Mouse (Mus musculus): ENCODE data around the gene Lamtor4. TPM values are rescaled to one million over a fixed set of nuclear protein-coding genes. Genes with fewer than 3 reads are reported as not detected.
A peak's percentile ranks its signal among the peaks of the same experiment; 100 is the strongest.

Lamtor4 gene
- polyA plus RNA-seq, 1 experiment: 97.7 TPM

DNA sequence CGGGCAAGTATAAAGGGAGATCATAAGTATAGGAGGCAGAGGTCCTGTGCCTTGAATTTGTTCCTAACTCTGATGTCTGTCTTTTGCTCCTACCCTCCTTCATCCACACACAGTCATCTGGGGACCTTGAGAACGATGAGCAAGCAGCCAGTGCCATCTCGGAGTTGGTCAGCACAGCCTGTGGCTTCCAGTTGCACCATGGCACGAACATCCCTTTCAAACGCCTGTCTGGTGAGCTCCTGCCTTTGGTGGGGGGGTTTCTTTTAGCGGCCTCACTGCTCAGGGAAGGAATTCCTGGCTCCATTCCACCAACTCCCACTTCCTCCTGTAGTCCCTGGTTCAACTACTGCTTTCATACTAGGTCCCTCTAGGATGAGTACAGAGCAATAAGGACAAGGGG, 3.3 kb downstream of the Lamtor4 start:
- Histone ChIP-seq H3K27me3 (ENCODE audit: control insufficient read depth, insufficient read depth, insufficient read length) (no peaks in the 10 kb centered on the region), H3ac (ENCODE audit: control insufficient read depth, insufficient read length) (no peak overlapping the region), H3K36me3 (ENCODE audit: control insufficient read depth, insufficient read depth) (no peaks in the 10 kb centered on the region), H3K4me3 (no peak overlapping the region), H3K79me2 (ENCODE audit: control insufficient read depth, insufficient read depth) (no peaks in the 10 kb centered on the region), H3K4me2 (ENCODE audit: low read depth) (no peak overlapping the region)
- TF ChIP-seq E2F4 (IDR thresholded peaks at IDR 0.05; ENCODE audit: insufficient read depth) (no peak), REST (IDR thresholded peaks at IDR 0.05; ENCODE audit: insufficient read depth, insufficient read length) (no peak), POLR2A (IDR thresholded peaks at IDR 0.05; ENCODE audit: insufficient read length, low read depth) (no peak), MAX (IDR thresholded peaks at IDR 0.05; ENCODE audit: low read depth) (no peak), CEBPB (IDR thresholded peaks at IDR 0.05; ENCODE audit: insufficient read depth, poor library complexity, severe bottlenecking) (no peak), USF1 (IDR thresholded peaks at IDR 0.05; ENCODE audit: low read depth) (no peak), MYOD1 (IDR thresholded peaks at IDR 0.05; ENCODE audit: control insufficient read depth in 1 of 3, insufficient read length in 2 of 3, low read depth in 2 of 3) (no peak), POLR2AphosphoS2 (IDR thresholded peaks at IDR 0.05; ENCODE audit: insufficient read length, low read depth) (no peak), SRF (IDR thresholded peaks at IDR 0.05; ENCODE audit: control insufficient read depth, insufficient read length, low read depth) (no peak), TCF12 (IDR thresholded peaks at IDR 0.05; ENCODE audit: insufficient read depth, poor library complexity, severe bottlenecking) (no peak), TCF3 (IDR thresholded peaks at IDR 0.05; ENCODE audit: insufficient read length, low read depth) (no peak), MYOG (IDR thresholded peaks at IDR 0.05; ENCODE audit: control insufficient read depth in 1 of 3, insufficient read depth in 1 of 3, insufficient read length in 2 of 3, low read depth in 2 of 3) (no peak)

DNA sequence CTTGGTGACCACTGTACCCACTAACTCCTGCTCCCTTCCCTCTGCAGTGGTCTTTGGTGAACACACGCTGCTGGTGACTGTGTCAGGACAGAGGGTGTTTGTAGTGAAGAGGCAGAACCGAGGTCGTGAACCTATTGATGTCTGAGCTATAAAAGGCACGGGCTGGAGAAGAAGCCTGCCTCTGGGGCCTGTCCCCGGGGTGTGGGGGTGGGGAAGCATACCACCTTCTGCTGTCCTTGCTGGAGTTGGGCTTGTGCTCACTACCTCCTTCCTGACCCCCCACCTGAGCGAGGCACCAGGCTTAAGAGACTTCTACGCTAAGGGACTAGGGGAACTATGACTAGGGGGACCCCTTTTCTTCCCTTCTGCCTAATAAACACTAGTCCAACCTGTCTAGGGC, 3.7 kb downstream of the Lamtor4 start:
- no peak overlapping the region for H3ac ChIP-seq (ENCODE audit: control insufficient read depth, insufficient read length)
- TF ChIP-seq TCF12 (IDR thresholded peaks at IDR 0.05; ENCODE audit: insufficient read depth, poor library complexity, severe bottlenecking): no peak
- peaks cover 1% of the 10 kb centered on the region for H3K79me2 ChIP-seq (ENCODE audit: control insufficient read depth, insufficient read depth)
- H3K4me2 ChIP-seq (ENCODE audit: low read depth): no peak overlapping the region
- no peaks in the 10 kb centered on the region for H3K27me3 ChIP-seq (ENCODE audit: control insufficient read depth, insufficient read depth, insufficient read length)
- no peaks in the 10 kb centered on the region for H3K36me3 ChIP-seq (ENCODE audit: control insufficient read depth, insufficient read depth)
- H3K4me3 ChIP-seq: no peak overlapping the region

DNA sequence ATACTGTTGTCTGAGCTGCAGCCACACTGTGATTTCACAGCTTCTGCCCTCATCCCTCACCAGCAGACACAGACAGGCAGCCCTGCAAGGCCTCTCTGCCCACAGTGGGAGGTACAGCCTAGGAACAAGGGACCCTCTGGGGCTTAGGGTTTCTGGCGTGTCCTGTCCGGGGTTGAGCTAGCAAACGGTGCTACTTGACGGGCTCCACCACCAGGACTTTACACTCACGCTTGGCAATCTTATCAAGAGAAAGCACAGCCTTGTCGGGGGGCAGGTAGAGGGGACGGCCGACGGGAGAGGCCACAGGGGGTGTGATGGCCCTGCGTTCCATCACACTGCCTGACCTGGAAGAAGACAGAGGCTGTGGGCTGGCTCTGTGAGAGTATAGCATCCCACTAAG, 4.8 kb downstream of the Lamtor4 start:
- Histone ChIP-seq H3K4me3 (no peak overlapping the region), H3K36me3 (ENCODE audit: control insufficient read depth, insufficient read depth) (no peaks in the 10 kb centered on the region), H3K4me2 (ENCODE audit: low read depth) (no peak overlapping the region), H3ac (ENCODE audit: control insufficient read depth, insufficient read length) (no peak overlapping the region), H3K79me2 (ENCODE audit: control insufficient read depth, insufficient read depth) (peaks cover 8% of the 10 kb centered on the region), H3K27me3 (ENCODE audit: control insufficient read depth, insufficient read depth, insufficient read length) (no peaks in the 10 kb centered on the region)
- TF ChIP-seq E2F4 (IDR thresholded peaks at IDR 0.05; ENCODE audit: insufficient read depth) (no peak), TCF3 (IDR thresholded peaks at IDR 0.05; ENCODE audit: insufficient read length, low read depth) (no peak), MAX (IDR thresholded peaks at IDR 0.05; ENCODE audit: low read depth) (no peak), MYOD1 (IDR thresholded peaks at IDR 0.05; ENCODE audit: control insufficient read depth in 1 of 3, insufficient read length in 2 of 3, low read depth in 2 of 3) (no peak), POLR2A (IDR thresholded peaks at IDR 0.05; ENCODE audit: insufficient read length, low read depth) (no peak), SRF (IDR thresholded peaks at IDR 0.05; ENCODE audit: control insufficient read depth, insufficient read length, low read depth) (no peak), POLR2AphosphoS2 (IDR thresholded peaks at IDR 0.05; ENCODE audit: insufficient read length, low read depth) (no peak), CEBPB (IDR thresholded peaks at IDR 0.05; ENCODE audit: insufficient read depth, poor library complexity, severe bottlenecking) (no peak), USF1 (IDR thresholded peaks at IDR 0.05; ENCODE audit: low read depth) (no peak), MYOG (IDR thresholded peaks at IDR 0.05; ENCODE audit: control insufficient read depth in 1 of 3, insufficient read depth in 1 of 3, insufficient read length in 2 of 3, low read depth in 2 of 3) (no peak), REST (IDR thresholded peaks at IDR 0.05; ENCODE audit: insufficient read depth, insufficient read length) (no peak), TCF12 (IDR thresholded peaks at IDR 0.05; ENCODE audit: insufficient read depth, poor library complexity, severe bottlenecking) (no peak)

DNA sequence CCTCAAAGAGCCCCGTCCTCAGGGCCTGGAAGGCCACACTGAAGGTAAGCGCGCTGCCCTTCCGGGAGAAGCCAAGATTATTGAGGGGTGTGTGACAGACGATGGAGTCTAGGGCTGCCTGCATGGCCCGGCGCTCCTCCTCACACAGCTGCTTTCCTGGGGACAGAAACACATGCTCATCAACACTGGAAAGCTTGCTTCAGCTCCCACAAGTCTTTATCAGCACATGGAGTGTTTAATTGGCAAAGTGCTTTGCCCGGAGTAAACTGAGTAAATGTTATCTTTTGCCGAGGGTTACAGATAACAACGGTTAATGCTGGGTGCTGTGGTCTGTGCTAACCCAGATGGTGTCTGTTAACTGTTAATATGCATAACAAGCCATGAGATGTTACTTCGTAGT, 5.6 kb downstream of the Lamtor4 start:
- no peaks in the 10 kb centered on the region for H3K27me3 ChIP-seq (ENCODE audit: control insufficient read depth, insufficient read depth, insufficient read length)

DNA sequence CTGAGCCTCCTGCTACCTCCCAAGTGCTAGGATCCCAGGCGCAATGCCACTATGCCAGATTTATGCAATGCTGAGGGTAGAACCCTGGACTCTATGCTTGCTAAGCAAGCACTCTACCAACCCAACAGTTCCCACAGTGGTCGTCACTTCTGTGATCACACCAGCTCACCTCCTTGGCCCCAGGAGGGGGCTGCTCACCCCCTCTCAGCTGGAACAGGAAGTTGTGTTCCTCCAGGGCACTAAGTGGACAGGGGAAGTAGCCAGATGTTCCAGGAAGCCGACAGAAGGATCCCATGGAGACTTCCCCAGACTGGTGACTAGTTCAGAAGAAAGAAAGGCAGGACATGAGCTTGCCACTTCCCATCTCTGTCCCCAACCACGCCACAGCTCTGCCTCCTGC, 6.7 kb downstream of the Lamtor4 start:
- Histone ChIP-seq H3K36me3 (ENCODE audit: control insufficient read depth, insufficient read depth) (no peaks in the 10 kb centered on the region), H3ac (ENCODE audit: control insufficient read depth, insufficient read length) (no peak overlapping the region), H3K4me2 (ENCODE audit: low read depth) (no peak overlapping the region), H3K27me3 (ENCODE audit: control insufficient read depth, insufficient read depth, insufficient read length) (no peaks in the 10 kb centered on the region), H3K4me3 (peak overlapping the region; percentile 60), H3K79me2 (ENCODE audit: control insufficient read depth, insufficient read depth) (peaks cover 8% of the 10 kb centered on the region)
- no peak for TF ChIP-seq E2F4 (IDR thresholded peaks at IDR 0.05; ENCODE audit: insufficient read depth)
- no peak for TF ChIP-seq CEBPB (IDR thresholded peaks at IDR 0.05; ENCODE audit: insufficient read depth, poor library complexity, severe bottlenecking)
- no peak for TF ChIP-seq MAX (IDR thresholded peaks at IDR 0.05; ENCODE audit: low read depth)

More for the DNA sequence above, 5.6 kb downstream of the Lamtor4 start:
- Histone ChIP-seq H3K79me2 (ENCODE audit: control insufficient read depth, insufficient read depth) (peaks cover 8% of the 10 kb centered on the region), H3K36me3 (ENCODE audit: control insufficient read depth, insufficient read depth) (no peaks in the 10 kb centered on the region), H3K4me3 (no peak overlapping the region), H3K4me2 (ENCODE audit: low read depth) (no peak overlapping the region), H3ac (ENCODE audit: control insufficient read depth, insufficient read length) (no peak overlapping the region)
- TF ChIP-seq TCF3 (IDR thresholded peaks at IDR 0.05; ENCODE audit: insufficient read length, low read depth) (no peak), TCF12 (IDR thresholded peaks at IDR 0.05; ENCODE audit: insufficient read depth, poor library complexity, severe bottlenecking) (no peak), POLR2A (IDR thresholded peaks at IDR 0.05; ENCODE audit: insufficient read length, low read depth) (no peak), REST (IDR thresholded peaks at IDR 0.05; ENCODE audit: insufficient read depth, insufficient read length) (no peak), POLR2AphosphoS2 (IDR thresholded peaks at IDR 0.05; ENCODE audit: insufficient read length, low read depth) (no peak), E2F4 (IDR thresholded peaks at IDR 0.05; ENCODE audit: insufficient read depth) (no peak), MAX (IDR thresholded peaks at IDR 0.05; ENCODE audit: low read depth) (no peak), MYOD1 (IDR thresholded peaks at IDR 0.05; ENCODE audit: control insufficient read depth in 1 of 3, insufficient read length in 2 of 3, low read depth in 2 of 3) (no peak), CEBPB (IDR thresholded peaks at IDR 0.05; ENCODE audit: insufficient read depth, poor library complexity, severe bottlenecking) (no peak), USF1 (IDR thresholded peaks at IDR 0.05; ENCODE audit: low read depth) (no peak)

Data from myocyte (in vitro differentiated cells).